Comparison of ENCODE assay signal across 8 mouse cellular contexts in genomic region chr4:149047360-149047759, GRCm38 (mm10). TPM values are rescaled to one million over a fixed set of nuclear protein-coding genes. Genes with fewer than 3 reads are reported as not detected.
DNase-seq lines count a peak whose midpoint lies in the region; ATAC-seq and TF ChIP-seq lines count a peak whose summit lies in the region.

No protein-coding gene starts in this region.

- H3K4me1 ChIP-seq in heart, embryonic 13.5 days, result peaks cover 63% of the 10 kb centered on the region
- H3K4me1 ChIP-seq in kidney, embryonic 15.5 days, result peaks cover 70% of the 10 kb centered on the region
- H3K4me1 ChIP-seq in stomach, embryonic 15.5 days, result peaks cover 29% of the 10 kb centered on the region

- H3K27ac ChIP-seq in left cerebral cortex, adult 2 months, result no peak overlapping the region
- no peak overlapping the region for H3K27ac ChIP-seq in heart, embryonic 13.5 days (replicated peaks)
- peak overlapping the region; percentile 73; the same call in 1 of the 2 replicates for H3K27ac ChIP-seq in kidney, embryonic 15.5 days
- no peak overlapping the region for H3K27ac ChIP-seq in stomach, embryonic 15.5 days

- no peaks in the 10 kb centered on the region for H3K9me3 ChIP-seq in heart, embryonic 13.5 days
- H3K9me3 ChIP-seq in kidney, embryonic 15.5 days (replicated peaks), result no peaks in the 10 kb centered on the region
- H3K9me3 ChIP-seq in stomach, embryonic 15.5 days, result no peaks in the 10 kb centered on the region

- intact Hi-C loops in left cerebral cortex, adult 2 months (cut with DNase I), result no loop called here

- TF ChIP-seq CTCF in left cerebral cortex, adult 2 months (IDR thresholded peaks at IDR 0.05), result peak; percentile 38

- no peak overlapping the region for H3K4me3 ChIP-seq in left cerebral cortex, adult 2 months
- H3K4me3 ChIP-seq in heart, embryonic 13.5 days, result peak overlapping the region; percentile 15; the same call in 1 of the 2 replicates
- no peak overlapping the region for H3K4me3 ChIP-seq in kidney, embryonic 15.5 days (replicated peaks)
- H3K4me3 ChIP-seq in stomach, embryonic 15.5 days (replicated peaks), result no peak overlapping the region

- H3K9ac ChIP-seq in heart, embryonic 13.5 days, result peak overlapping the region; percentile 24; the same call in 1 of the 2 replicates
- H3K9ac ChIP-seq in kidney, embryonic 15.5 days, result no peak overlapping the region
- H3K9ac ChIP-seq in stomach, embryonic 15.5 days, result no peak overlapping the region

- no peak for DNase-seq in left cerebral cortex, adult 2 months (ENCODE audit: extremely low spot score in 1 of 2, low spot score in 2 of 2)
- no peak for DNase-seq in left cerebral cortex, adult 8-10 months (ENCODE audit: low spot score in 2 of 2)
- DNase-seq in brain, adult 2 months (ENCODE audit: low read depth, low spot score), result peak; percentile 47
- DNase-seq in lung, postnatal 25 days (ENCODE audit: low spot score), result peak; percentile 80
- DNase-seq in cerebellum, adult 11 months, result no peak

- no peaks in the 10 kb centered on the region for H3K27me3 ChIP-seq in heart, embryonic 13.5 days (replicated peaks)
- H3K27me3 ChIP-seq in kidney, embryonic 15.5 days, result no peaks in the 10 kb centered on the region
- no peaks in the 10 kb centered on the region for H3K27me3 ChIP-seq in stomach, embryonic 15.5 days (replicated peaks)

- no peaks in the 10 kb centered on the region for H3K36me3 ChIP-seq in heart, embryonic 13.5 days
- no peaks in the 10 kb centered on the region for H3K36me3 ChIP-seq in kidney, embryonic 15.5 days
- H3K36me3 ChIP-seq in stomach, embryonic 15.5 days, result no peaks in the 10 kb centered on the region

- WGBS in heart, embryonic 13.5 days, result 8% methylated on average over 10 of the region's 10 CpGs
- WGBS in kidney, embryonic 15.5 days, result 3% methylated on average over 10 of the region's 10 CpGs
- WGBS in stomach, embryonic 15.5 days, result 22% methylated on average over 10 of the region's 10 CpGs

- H3K4me2 ChIP-seq in heart, embryonic 13.5 days, result peak overlapping the region; percentile 54
- peak overlapping the region; percentile 48 for H3K4me2 ChIP-seq in kidney, embryonic 15.5 days
- no peak overlapping the region for H3K4me2 ChIP-seq in stomach, embryonic 15.5 days

- ATAC-seq in heart, embryonic 13.5 days (ENCODE audit: extremely low read depth, insufficient number of reproducible peaks, low FRiP score, low TSS enrichment), result no peak
- ATAC-seq in kidney, embryonic 15.5 days (replicated peaks; ENCODE audit: low FRiP score), result peak; percentile 63; the same call in 1 of the 2 replicates
- ATAC-seq in stomach, embryonic 15.5 days (ENCODE audit: insufficient read depth, low FRiP score, low read depth), result peak; percentile 44; the same call in 1 of the 2 replicates

RNA-seq across cellular contexts. Expression of gene Pex14, which starts 52.3 kb away (rescaled TPM):
- 10 to 100 TPM; 49.3 to 50.4 TPM for total RNA-seq in left cerebral cortex, adult 2 months (2021)
- 10 to 100 TPM; 51.7 to 61.3 (median 59.2) TPM for total RNA-seq in left cerebral cortex, adult 8-10 months (2022)
- polyA plus RNA-seq in heart, embryonic 13.5 days (2015; fragmentation: Nextera tagmentation; extraction: Ambion mirVana), result 39.7 and 43.0 TPM in 2 replicates
- polyA plus RNA-seq in kidney, embryonic 15.5 days (2015; fragmentation: Nextera tagmentation; extraction: Ambion mirVana), result 52.3 and 61.1 TPM in 2 replicates
- polyA plus RNA-seq in stomach, embryonic 15.5 days (2015; fragmentation: Nextera tagmentation; extraction: Ambion mirVana), result 47.2 and 50.3 TPM in 2 replicates

RNA-seq across cellular contexts. Expression of gene Dffa, which starts 56.6 kb away (rescaled TPM):
- total RNA-seq in left cerebral cortex, adult 2 months (2021), result 10 to 100 TPM; 62.2 to 69.7 TPM
- 10 to 100 TPM; 55.8 to 62.6 (median 58.1) TPM for total RNA-seq in left cerebral cortex, adult 8-10 months (2022)
- polyA plus RNA-seq in heart, embryonic 13.5 days (2015; fragmentation: Nextera tagmentation; extraction: Ambion mirVana), result 31.2 and 33.5 TPM in 2 replicates
- polyA plus RNA-seq in kidney, embryonic 15.5 days (2015; fragmentation: Nextera tagmentation; extraction: Ambion mirVana), result 33.2 and 36.2 TPM in 2 replicates
- polyA plus RNA-seq in stomach, embryonic 15.5 days (2015; fragmentation: Nextera tagmentation; extraction: Ambion mirVana), result 33.0 and 35.7 TPM in 2 replicates

Comparison
In these comparisons a context has a peak if more than half of its experiments do, and no peak if none do; other contexts are left out.
1. DNase-seq: peak in brain, adult 2 months (single experiment) and lung, postnatal 25 days (single experiment); none in left cerebral cortex, adult 2 months (0 of 2), left cerebral cortex, adult 8-10 months (0 of 2) and cerebellum, adult 11 months (single experiment).